Mouse (Mus musculus): ENCODE measurements at regions not wholly inside any gene's neighbourhood (a gene's known extent, or its start where the extent isn't known, plus 50 kb on each side); places are given as distances from the start of the nearest gene placed in this dataset.

- TF ChIP-seq POLR2A (IDR thresholded peaks at IDR 0.05; ENCODE audit: low read depth, low read length) (no peak), CTCF (conservative IDR thresholded peaks at IDR 0.05; ENCODE audit: insufficient read depth, insufficient read length, low read depth, low read length) (no peak)
Observed at GRCm38 (mm10) chr7:73206922-73207811, 168.1 kb upstream of the Rgma start.

Measured in kidney, adult 2 months (tissue).